Mouse (Mus musculus): ENCODE results near the gene Aatk.

The Aatk gene

DNA sequence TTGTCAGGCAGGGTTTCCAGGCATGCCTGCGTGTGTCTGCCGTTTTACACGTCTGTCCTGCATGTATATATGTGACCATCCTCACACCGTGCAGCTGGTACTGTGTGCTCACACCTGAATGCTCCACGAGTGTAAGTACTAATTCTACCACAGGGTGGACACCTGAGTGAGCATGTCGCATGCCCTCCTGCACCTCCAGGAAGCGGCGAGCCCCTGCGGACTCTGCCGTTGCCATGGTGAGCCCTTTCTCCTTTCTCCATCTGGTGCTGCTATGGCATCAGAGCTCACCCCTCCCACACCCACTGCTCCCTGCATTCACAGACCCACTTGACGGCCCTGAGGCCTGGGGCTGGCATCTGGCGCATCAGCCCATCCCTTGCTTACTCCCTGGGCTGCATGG is 24.1 kb downstream of the Aatk start:
- DNase-seq (ENCODE audit: low read depth, low spot score) = no peak

DNA sequence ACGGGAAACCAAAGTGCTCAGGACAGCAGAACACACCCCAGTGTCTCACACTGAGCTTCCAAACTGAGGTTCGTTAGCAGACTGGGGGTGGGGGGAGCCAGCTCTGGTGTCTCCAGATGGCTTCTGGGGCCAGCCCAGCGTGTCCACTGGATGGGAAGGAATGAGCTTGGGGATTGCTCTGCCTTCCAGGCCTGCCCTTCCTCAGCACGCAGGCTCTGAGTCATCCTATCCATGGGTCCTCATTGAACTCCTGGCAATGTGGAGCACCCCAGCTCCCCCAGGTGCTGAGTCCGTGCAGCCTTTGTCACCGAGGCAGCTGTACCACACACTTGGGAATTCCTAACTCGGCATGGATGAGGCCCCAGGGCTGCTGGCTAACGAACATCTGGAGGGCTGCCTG is 24.8 kb downstream of the Aatk start:
- DNase-seq (ENCODE audit: low read depth, low spot score) = no peak

GRCm38 (mm10) chr11:120021367-120021766 is 25.6 kb downstream of the Aatk start:
- DNase-seq (ENCODE audit: low read depth, low spot score) = no peak

GRCm38 (mm10) chr11:120019542-120020440 is 27.2 kb downstream of the Aatk start:
- no peak for DNase-seq (ENCODE audit: low read depth, low spot score)

DNA sequence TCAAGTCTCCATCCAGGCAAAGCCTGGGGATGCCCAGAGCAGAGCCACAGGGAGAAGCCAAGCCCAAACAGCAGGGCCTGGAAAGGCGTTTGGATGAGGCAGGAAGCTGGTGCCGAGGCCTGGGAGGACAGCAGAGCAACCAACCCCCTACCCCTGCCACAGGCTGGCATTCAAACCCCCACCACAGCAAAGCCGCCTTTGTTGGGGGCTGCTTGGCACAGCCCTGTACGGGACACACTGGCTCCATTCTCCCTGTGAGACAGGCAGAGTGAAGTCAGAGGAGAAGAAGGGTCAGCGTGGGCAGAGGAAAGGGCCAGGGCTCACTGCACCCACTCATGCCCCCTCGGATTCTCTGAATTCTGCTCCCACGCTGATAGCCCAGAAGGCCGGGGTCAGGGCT is 30.0 kb downstream of the Aatk start:
- no peak for DNase-seq (ENCODE audit: low read depth, low spot score)

DNA sequence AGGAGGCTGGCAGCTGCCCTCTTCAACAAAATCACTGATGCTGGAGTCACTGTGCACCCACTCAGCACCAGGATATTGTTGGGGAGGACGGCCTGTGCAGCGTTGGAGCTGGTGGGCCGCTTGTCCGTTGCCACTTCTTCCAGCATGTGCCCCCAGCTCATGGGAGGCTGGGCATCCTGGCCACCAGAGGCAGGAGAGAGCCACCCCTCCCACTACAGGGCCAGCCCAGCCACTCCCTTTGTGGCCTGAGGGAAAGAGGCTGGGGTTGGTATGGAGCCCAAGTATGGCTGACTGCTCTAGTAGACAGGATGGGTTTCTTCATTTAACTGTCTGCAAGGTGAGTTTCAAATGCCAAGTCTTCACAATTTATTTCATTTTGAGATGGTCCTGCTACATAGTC is 32.2 kb downstream of the Aatk start:
- DNase-seq (ENCODE audit: low read depth, low spot score) = no peak

- DNase-seq (ENCODE audit: low read depth, low spot score) = peak; percentile 51
Measured at GRCm38 (mm10) chr11:120013174-120013711, 33.7 kb downstream of the Aatk start.

GRCm38 (mm10) chr11:120012702-120013101 is 34.3 kb downstream of the Aatk start:
- no peak for DNase-seq (ENCODE audit: low read depth, low spot score)

DNA sequence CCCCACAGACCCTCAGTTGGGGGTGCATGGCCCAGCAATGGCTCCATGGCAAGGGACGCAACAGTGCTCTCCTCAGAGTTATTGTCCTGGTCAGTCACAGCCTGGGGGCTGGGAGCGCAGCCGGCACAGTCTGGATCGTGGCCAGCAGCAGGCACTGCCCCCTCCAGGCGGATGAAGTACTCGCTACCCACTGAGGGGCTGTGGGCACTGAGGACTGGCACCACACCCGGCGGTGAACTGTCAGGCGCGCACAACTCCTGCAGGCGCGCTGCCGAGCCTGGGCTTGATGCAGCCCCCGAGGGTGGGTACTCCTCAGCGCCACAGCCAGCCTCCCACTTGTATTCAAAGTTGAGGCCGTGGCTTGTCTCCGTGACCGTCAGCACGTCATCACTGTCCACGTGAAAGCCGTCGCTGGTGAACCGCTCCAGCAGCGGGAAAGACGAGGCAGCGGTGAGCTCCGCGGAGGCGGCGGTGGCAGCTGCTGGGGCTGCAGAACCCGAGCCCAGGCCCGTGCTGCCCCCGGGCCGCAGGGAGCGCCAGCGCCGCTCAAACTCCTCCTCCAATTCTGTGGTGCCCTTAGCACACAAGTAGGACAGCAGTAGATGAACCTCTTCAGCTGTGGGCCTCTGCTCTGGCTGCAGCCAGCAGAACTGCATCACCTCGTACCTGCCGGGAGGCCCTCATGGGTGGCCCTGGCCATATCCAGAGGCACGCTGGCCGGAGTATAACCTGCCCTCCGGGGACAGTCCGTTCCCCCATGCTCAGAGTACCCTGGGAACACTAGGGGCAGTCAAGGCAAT is 35.0 kb downstream of the Aatk start:
- DNase-seq (ENCODE audit: low read depth, low spot score) = no peak

DNA sequence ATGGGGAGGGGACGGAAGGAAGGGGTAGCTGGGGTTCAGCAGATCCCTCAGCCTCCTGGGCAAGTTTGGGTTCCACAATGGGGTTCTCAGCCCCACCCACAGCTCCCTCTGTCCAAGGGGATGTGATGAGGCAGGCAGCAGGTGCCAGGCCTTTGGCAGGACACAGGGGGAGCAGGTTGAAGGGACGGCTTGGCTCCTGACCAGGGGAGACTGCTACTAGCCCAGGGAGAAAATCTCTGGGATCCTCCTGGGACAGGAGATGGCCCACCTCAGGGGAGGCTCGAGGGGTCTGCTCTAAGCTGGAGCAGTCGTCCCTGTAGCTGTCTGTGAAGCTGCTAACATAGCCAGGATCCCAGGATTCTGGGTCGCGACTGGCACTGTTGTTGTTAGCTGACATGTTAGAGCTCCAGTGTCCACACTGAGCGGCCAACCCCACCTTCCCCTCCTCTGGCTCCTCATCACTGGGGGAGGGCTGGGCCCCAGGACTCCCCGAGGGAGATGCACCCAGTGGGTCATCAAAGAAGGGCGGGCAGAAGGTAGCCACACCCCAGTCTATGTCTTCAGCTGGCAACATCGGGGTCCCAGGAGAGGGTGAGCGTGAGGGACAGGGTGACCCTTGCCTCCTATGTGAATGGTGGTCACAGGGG is 35.7 kb downstream of the Aatk start:
- DNase-seq (ENCODE audit: low read depth, low spot score) = no peak

DNA sequence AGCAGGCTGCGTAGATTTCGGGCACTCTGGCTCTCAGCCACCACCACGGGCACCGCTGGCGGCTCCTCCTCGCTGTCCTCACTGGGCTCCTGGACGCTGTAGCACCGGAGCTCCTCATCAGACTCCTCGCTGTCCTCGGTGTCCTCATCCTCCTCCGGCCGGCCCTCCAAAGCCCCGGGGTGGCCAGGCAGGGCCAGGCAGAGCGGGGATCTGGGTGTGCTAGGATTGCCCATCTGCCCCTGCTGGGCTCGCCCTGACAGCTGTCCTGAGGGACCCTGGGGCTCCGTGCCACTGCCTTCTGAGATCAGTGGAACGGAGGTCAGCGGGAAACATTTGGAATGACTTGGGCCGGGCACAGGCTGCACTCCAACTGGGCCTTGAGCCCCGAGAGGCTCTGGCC is 37.0 kb downstream of the Aatk start:
- DNase-seq (ENCODE audit: low read depth, low spot score) = no peak

GRCm38 (mm10) chr11:120008956-120009355 is 38.0 kb downstream of the Aatk start:
- no peak for DNase-seq (ENCODE audit: low read depth, low spot score)

DNA sequence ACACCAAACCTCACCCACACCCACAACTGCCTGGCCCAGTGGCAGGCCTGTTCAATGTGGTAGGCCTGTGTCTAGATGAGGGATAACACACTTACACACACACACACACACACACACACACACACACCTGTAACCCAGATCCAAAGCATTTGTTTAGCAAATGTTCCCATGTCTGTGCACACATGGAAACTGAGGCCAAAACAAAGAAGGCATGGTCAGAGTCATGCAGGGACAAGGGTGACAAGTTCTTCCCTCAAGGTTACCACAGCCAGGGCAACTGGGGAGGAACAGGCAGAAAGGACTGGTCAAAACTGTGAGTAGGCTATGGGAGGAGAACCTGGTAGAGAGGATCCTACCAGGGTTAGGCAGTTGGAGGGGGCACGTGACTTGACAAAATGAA is 38.5 kb downstream of the Aatk start:
- DNase-seq (ENCODE audit: low read depth, low spot score) = no peak

DNA sequence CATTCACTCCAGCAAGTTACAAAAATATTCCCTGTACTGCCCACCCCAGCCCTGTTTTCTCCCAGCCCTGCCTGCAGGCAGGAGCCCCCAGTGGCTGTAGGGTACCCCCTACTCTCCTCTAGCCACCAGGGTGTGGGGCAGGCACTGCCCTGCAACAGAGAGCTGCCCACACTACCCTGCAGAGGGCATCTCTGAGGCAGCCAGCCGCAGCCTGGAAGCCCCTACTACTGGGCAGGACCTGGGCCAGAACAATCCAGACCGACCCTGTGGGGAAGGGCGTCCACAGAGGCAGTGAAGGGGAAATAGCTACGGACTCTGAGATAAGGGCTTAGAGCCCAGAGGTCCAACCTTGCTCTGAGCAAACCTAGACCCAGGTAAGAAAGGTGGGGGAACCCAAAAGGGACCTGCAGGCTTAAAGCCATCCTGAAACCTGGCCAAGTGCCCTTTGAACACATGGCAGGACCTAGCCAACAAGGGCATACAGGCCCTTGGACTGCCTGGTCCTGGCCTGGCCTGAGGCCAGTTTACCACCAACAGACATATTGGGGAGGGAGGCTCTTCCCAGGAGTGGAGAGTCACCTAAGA is 39.4 kb downstream of the Aatk start:
- DNase-seq (ENCODE audit: low read depth, low spot score) = no peak

DNA sequence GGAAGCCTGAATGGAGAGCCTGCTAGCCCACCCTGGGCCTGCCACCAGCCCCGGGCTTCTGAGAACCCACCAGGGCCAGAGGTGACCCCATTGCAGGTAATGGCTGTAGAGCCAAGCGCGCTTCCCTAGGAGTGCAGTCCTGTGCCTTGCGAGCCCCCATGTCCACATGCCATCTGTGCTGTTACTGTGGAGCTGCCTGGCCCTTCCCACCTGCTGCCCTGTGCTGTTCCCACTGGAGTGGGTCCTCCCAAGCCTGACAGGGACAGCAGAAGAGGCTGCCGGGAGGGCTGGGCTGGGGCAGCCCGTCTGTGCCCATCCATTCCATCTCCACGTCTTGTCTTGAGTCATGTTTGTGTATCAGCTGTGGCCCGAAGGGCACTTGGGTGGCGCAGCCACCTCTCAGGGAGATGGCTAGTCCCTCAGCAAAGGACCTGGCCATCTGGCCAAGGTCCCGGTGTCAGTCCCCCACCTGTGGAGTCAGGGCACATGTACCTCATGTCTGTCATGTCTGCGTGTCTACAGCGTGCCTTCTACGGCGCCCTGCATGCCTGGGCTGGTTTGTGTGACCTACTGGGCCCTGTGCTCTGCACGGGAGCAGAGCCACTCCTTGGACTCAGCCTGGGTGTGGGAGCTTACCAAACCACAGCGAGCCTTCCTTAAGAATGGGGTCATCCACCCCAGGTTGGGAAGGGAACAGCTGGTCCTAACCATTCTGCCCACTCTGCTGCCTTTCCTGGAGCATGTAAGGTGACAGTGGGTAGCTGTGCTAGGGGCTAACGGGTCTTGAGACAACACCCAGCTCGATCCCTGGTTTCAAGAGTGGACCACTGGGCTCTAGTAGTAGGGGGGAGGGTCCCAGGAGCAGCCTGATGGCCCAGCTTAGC is 41.3 kb downstream of the Aatk start:
- DNase-seq (ENCODE audit: low read depth, low spot score) = no peak

DNA sequence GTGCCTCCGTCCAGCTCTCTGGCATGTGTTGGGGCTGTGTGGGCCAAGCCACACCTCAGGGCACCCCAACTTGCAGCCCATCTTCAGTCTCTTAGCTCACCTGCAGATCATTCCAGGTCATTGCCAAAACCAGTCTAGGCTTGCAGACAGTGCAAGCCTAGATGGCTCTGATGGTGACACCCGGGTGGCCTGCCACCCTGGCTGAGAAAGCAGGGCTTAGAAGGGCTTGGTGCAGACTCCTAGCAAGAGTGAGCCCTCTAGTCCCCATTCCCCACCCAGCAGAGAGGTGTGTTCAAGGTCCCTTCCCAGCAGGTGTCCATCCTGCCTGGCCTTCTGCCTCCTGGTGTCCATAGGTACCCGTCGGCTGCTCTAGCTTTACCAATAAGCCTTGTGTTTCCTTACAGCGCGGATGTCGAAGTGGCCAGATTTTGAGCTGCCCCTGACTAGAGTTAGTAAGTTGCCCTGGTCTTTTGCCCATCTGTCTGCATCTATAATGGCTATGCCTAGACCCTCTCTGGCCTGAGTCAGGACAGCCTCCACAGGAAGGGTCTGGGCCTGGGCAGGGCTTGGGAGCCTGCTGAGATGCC is 44.2 kb downstream of the Aatk start:
- DNase-seq (ENCODE audit: low read depth, low spot score) = no peak

GRCm38 (mm10) chr11:120002041-120002440 is 44.9 kb downstream of the Aatk start:
- DNase-seq (ENCODE audit: low read depth, low spot score) = no peak

GRCm38 (mm10) chr11:119997351-119997750 is 49.6 kb downstream of the Aatk start:
- no peak for DNase-seq (ENCODE audit: low read depth, low spot score)

- DNase-seq (ENCODE audit: low read depth, low spot score) = peak; percentile 17
Measured at GRCm38 (mm10) chr11:119991338-119991678, 55.7 kb downstream of the Aatk start.

DNA sequence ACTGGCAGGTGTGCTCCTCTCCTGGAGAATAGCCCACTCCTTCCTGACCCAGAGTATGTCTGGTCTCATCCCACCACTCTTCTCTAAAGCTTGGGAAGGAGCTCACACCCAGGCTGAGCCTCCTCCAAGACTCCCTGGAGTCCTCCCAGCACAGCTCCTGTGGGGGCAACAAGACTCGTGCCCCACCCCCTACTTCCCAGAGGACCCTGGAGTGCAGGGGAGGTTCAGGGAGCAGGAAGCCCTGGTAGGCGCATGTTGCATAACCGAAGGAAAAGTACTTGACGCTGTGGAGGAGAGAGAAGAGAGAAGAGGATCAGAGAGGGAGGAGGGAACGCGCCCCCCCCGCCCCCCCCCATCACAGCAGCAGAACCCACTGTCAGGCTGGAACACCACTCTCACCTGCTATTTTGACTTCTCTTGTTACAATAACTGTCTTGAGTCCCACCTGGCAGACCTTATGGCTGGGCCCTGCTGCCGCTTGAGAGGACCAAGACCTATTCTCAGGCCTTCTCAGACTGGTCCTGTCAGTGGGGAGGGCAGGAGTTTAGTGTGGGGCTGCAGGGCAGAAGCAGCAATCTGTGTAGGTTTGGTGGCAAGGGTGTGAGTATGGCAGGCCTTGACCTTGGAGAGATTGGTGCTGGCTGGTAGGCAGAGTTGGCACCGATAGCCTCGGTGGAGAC is 56.2 kb downstream of the Aatk start:
- DNase-seq (ENCODE audit: low read depth, low spot score) = no peak
